Mouse (Mus musculus): ENCODE measurements around the gene Zgpat.

DNA sequence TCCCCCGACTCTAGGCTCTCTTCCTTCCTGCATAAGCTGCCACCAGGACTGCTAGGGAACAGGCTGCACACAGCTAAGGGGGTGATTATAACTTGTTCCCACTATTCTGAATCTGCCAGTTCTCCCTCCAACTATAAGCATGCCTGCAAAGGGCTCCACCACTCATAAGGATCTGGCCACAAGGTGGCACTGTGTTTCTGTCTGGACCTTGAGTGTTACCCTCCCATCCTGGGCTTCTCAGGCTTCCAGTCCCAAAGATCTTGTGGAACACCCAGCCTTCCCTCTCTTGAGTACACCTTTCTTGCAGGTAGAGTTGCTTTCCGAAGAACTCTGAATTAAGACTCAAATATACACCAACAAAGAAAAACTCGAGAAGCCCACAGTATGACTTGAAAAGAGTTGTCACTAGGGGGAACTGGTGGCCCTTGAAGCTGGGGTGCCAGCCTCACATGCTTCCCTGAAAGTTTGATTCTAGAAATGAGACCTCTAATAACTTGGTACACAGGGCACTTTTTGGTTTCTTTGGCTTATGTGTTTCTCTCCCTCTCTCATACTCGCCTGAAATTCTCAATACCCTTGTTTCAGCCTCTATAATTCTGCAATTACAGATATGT is 28.0 kb downstream of the Zgpat start:
- no peak for TF ChIP-seq MAX (IDR thresholded peaks at IDR 0.05; ENCODE audit: low read depth)
- no peak for TF ChIP-seq POLR2A (IDR thresholded peaks at IDR 0.05; ENCODE audit: insufficient read length, low read depth)
- TF ChIP-seq MYOG (IDR thresholded peaks at IDR 0.05; ENCODE audit: control insufficient read depth in 1 of 3, insufficient read depth in 1 of 3, insufficient read length in 2 of 3, low read depth in 2 of 3) = no peak
- TF ChIP-seq TCF12 (IDR thresholded peaks at IDR 0.05; ENCODE audit: insufficient read depth, poor library complexity, severe bottlenecking) = no peak
- no peak for TF ChIP-seq USF1 (IDR thresholded peaks at IDR 0.05; ENCODE audit: low read depth)
- no peak for TF ChIP-seq CEBPB (IDR thresholded peaks at IDR 0.05; ENCODE audit: insufficient read depth, poor library complexity, severe bottlenecking)
- no peak for TF ChIP-seq POLR2AphosphoS2 (IDR thresholded peaks at IDR 0.05; ENCODE audit: insufficient read length, low read depth)
- TF ChIP-seq MYOD1 (IDR thresholded peaks at IDR 0.05; ENCODE audit: control insufficient read depth in 1 of 3, insufficient read length in 2 of 3, low read depth in 2 of 3) = no peak
- no peak for TF ChIP-seq TCF3 (IDR thresholded peaks at IDR 0.05; ENCODE audit: insufficient read length, low read depth)
- TF ChIP-seq SRF (IDR thresholded peaks at IDR 0.05; ENCODE audit: control insufficient read depth, insufficient read length, low read depth) = no peak
- TF ChIP-seq REST (IDR thresholded peaks at IDR 0.05; ENCODE audit: insufficient read depth, insufficient read length) = no peak
- no peak for TF ChIP-seq E2F4 (IDR thresholded peaks at IDR 0.05; ENCODE audit: insufficient read depth)

All from myocyte (in vitro differentiated cells).